Mouse (Mus musculus) spleen, adult 2 months (tissue): ENCODE measurements around the gene Ncoa4. TPM values are rescaled to one million over a fixed set of nuclear protein-coding genes. Genes with fewer than 3 reads are reported as not detected.
"Not testable (repeated sequence)": the region's sequence is repeated elsewhere in the genome, so short reads cannot be mapped to it uniquely, and the experiment has no call there.

Experiments used
- DNase-seq, 2 experiments: peaks; one replicate each; pipeline versions ENCODE4 v3.0.0 to v3.0.0-alpha.2; 2012 to 2021; ENCODE audit warnings: low spot score in 2 of 2, low read depth in 1 of 2
- H3K27ac ChIP-seq: fragments of 200-500 bp; 2 replicates; pipeline ENCODE4 v1.5.1; 2012; ENCODE audit warnings: low read length, inconsistent platforms; ENCODE audit not compliant: insufficient read depth
- H3K27me3 ChIP-seq: fragments of 200-500 bp; 2 replicates; pipeline ENCODE4 v1.6.1; 2012; ENCODE audit warnings: mild to moderate bottlenecking, moderate library complexity, low read length, inconsistent platforms; ENCODE audit not compliant: control insufficient read depth, insufficient read depth
- H3K36me3 ChIP-seq: fragments of 200-500 bp; 2 replicates; pipeline ENCODE4 v1.6.1; 2012; ENCODE audit warnings: mild to moderate bottlenecking, low read length, inconsistent platforms; ENCODE audit not compliant: control insufficient read depth, insufficient read depth
- H3K4me1 ChIP-seq: fragments of 200-500 bp; 2 replicates; pipeline ENCODE4 v1.6.1; 2011; ENCODE audit warnings: inconsistent platforms; ENCODE audit not compliant: control insufficient read depth, insufficient read depth, insufficient read length
- H3K4me3 ChIP-seq: fragments of 200-500 bp; 2 replicates; pipeline ENCODE4 v1.5.1; 2011; ENCODE audit warnings: mild to moderate bottlenecking, inconsistent platforms; ENCODE audit not compliant: insufficient read depth, insufficient read length; ENCODE audit errors: extremely low read depth
- CTCF ChIP-seq: fragments of 200-500 bp; IDR thresholded peaks from 2 replicates; pipeline ENCODE4 v1.5.1; 2011; ENCODE audit warnings: mild to moderate bottlenecking, inconsistent platforms; ENCODE audit not compliant: insufficient read depth, insufficient read length, insufficient replicate concordance; ENCODE audit errors: extremely low read depth
- POLR2A ChIP-seq: fragments of 200-500 bp; IDR thresholded peaks from 2 replicates; pipeline ENCODE4 v1.6.1; 2011; ENCODE audit warnings: low read depth, low read length, inconsistent platforms
- WGBS: fragments of 180-500 bp; shearing (Covaris S2); methylation state at CpG from one replicate; pipeline ENCODE4 v1.1.7; 2018; 5-methylcytosine and 5-hydroxymethylcytosine counted together
- polyA plus RNA-seq: library from polyadenylated mRNA; depleted of rRNA; stranded (reverse); fragments of >200 nt; gene quantifications from 2 replicates; pipeline ENCODE4 v1.2.3, GENCODE M21; 2012; rRNA removed

The Ncoa4 gene
- polyA plus RNA-seq = 34.1 and 45.2 TPM in 2 replicates

DNA sequence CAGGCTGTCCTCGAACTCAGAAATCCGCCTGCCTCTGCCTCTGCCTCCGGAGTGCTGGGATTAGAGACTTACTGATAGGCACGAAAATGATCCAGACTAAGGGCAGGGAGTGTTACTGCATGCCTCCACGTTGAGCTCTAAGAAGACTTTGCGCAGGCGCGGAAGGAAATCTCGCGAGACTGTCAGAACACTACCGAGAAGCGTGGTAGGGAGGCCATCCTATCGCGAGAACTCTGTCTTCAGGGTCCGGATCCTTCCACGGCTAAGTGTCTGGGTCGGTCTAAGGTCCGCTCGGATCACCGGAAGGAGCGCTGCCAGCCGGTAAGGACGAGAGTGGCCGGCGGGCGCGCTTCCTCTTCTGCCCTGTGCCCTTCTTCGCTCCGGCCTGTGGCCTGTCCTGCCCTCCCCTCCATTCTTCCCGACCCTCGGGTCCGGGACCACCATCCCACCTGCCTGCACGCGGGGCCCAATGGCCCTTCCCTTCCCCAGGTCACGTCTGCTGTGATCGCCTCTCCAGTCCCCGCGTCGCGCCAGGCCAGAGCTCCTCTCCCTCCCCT lies at the start of gene Ncoa4:
Ncoa4 (plus strand) TSS at position 176 of the 557 bp plus-strand sequence.
- no peaks in the 10 kb centered on the region for H3K36me3 ChIP-seq
- WGBS = 1% methylated on average over 39 of the region's 40 CpGs
- H3K4me3 ChIP-seq = peak within 1 kb of the TSS; percentile 67
- DNase-seq = peak; percentile 95 to 97
- H3K27me3 ChIP-seq = no peaks in the 10 kb centered on the region
- H3K27ac ChIP-seq = peak within 1 kb of the TSS; percentile 79
- peaks cover 7% of the 10 kb centered on the region; the same call in 1 of the 2 replicates for H3K4me1 ChIP-seq
- TF ChIP-seq POLR2A (peak; percentile 88), CTCF (no peak)

DNA sequence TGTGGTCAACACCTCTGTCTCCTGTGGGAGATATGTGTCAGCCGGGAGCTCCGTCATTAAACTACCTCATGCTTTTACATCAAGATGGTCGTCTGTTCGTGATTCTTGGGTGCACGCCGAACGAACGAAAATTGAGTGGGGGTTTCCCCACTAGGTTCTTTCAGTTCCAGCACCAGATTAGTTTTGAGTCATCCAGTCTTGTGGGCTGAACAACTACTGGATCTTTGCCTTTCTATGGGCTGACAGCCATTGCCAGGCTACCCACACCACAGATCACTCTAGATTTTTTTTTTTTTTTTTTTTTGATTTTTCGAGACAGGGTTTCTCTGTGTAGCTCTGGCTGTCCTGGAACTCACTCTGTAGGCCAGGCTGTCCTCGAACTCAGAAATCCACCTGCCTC lies 47.5 kb upstream of the Ncoa4 start:
- WGBS = 91% methylated on average over 10 of the region's 10 CpGs
- H3K27ac ChIP-seq = not testable (repeated sequence)

DNA sequence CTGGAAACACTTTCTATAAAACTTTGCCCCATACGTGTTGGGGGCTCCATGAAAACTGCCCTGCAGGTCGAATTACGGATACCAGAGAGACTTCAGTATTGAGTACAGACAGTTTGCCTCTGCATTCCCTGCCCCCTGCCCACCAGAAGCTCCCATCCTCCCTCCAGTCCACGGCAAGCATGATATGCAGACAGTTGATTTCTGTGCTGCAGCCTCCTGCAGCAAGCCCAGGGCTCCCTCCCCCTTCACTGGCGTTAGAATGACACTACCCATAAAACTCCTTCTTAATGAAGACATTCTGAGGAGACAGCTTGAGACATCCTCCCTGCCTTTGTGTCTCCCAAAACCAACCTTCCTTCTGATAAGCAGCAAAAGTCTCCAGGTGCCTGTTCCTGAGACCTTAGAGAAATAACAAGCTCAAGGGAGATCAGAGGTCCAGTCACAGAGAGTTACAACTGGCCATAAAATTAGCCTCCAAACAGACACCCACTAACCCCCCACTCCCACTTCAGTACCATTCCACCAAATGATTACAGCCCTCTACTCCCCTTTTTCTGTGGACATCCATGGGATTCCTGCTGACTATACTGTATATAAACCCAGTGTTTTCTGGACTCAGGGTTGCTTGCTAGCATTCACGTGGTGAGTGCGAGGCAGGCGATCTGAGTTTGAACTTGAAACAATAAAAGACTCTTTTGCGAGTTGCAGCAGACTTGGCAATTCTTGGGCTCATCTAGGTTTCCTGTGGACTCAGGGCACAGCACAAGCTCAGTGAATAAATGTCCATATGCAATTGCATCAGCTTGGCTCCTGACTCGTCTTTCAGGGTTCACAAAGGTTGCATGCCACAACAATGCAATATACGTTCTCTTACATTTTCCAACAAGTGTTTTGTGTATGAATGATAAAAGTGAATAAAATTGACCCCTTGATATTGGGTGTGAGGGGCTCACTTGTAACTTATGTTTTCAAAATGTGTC lies 38.4 kb upstream of the Ncoa4 start:
- WGBS = 81% methylated on average over 11 of the region's 11 CpGs
- no peak for DNase-seq
- Histone ChIP-seq H3K4me3 (no peak overlapping the region), H3K27me3 (no peaks in the 10 kb centered on the region), H3K36me3 (no peaks in the 10 kb centered on the region), H3K4me1 (no peaks in the 10 kb centered on the region), H3K27ac (no peak overlapping the region)
- TF ChIP-seq POLR2A = no peak
- no peak for TF ChIP-seq CTCF

More for the DNA sequence above, 47.5 kb upstream of the Ncoa4 start:
- not testable (repeated sequence) for H3K36me3 ChIP-seq, H3K27me3 ChIP-seq, H3K4me3 ChIP-seq, DNase-seq, H3K4me1 ChIP-seq

DNA sequence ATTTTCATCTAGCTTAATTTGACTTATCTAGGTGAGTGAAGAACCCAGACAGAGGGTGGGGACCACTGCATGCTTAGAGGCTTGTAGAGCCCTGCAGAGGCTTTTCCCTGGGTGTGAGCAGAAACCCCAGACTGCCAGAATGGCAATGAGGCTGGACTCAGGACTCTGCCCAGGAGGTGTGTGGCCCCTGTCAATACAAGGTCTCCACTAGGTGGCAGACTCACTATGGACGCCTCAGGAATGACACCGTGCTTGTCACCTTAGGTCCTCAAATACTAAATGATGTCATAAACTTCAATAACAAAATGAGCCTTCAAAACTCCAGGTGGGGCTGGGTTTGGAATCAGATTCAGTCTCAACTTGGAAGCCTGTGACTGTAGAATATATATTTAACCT lies 37.7 kb upstream of the Ncoa4 start:
- DNase-seq = peak; percentile 14 to 25
- WGBS = 15% methylated on average over 2 of the region's 2 CpGs
- H3K4me1 ChIP-seq = no peaks in the 10 kb centered on the region
- H3K27ac ChIP-seq = no peak overlapping the region
- H3K27me3 ChIP-seq = no peaks in the 10 kb centered on the region
- H3K4me3 ChIP-seq = no peak overlapping the region; the same call in 1 of the 2 replicates
- TF ChIP-seq CTCF (peak; percentile 39; the same call in 1 of the 2 replicates), POLR2A (no peak)
- H3K36me3 ChIP-seq = no peaks in the 10 kb centered on the region

DNA sequence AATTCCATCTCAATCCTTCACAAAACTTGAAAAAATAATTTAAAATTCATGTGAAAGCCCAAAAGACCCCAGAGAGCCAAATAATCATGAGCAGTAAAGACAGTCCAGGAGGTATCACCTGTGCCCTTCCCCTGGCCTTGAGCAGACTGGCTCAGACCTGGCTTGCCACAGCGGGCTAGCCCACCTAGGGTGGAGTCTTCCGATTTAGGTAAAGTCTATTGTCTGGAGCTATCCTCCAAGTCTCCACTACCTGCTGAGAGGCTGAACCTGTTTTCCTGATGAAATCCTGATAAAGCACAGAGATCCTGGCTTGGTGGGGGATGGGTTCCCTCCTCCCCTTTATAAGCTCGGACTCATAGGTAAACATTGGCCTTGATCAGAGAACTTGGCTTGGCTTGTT lies 35.4 kb upstream of the Ncoa4 start:
- no peak overlapping the region for H3K27ac ChIP-seq
- WGBS = 92% methylated on average over 3 of the region's 3 CpGs
- no peaks in the 10 kb centered on the region for H3K27me3 ChIP-seq
- no peak for DNase-seq
- H3K4me1 ChIP-seq = no peaks in the 10 kb centered on the region
- H3K4me3 ChIP-seq = no peak overlapping the region
- no peak for TF ChIP-seq CTCF
- TF ChIP-seq POLR2A = no peak
- H3K36me3 ChIP-seq = no peaks in the 10 kb centered on the region

DNA sequence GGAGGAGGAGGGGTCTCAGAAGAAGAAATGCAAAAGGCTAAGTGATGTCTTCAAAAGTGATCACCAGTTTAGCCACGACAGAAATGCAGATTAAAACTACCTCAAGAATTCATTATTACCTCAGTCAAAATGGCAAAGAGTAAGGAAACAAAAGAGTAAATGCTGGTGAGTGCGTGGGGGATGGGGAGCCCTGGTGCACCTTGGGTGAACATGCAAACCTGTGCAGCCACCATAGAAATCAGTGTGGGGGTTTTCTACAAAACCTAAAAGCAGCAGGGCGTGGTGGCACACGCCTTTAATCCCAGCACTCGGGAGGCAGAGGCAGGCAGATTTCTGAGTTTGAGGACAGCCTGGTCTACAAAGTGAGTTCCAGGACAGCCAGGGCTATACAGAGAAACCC lies 34.4 kb upstream of the Ncoa4 start:
- WGBS = 73% methylated on average over 5 of the region's 5 CpGs
- H3K27ac ChIP-seq, H3K36me3 ChIP-seq, H3K27me3 ChIP-seq, H3K4me3 ChIP-seq, H3K4me1 ChIP-seq, DNase-seq: not testable (repeated sequence)

DNA sequence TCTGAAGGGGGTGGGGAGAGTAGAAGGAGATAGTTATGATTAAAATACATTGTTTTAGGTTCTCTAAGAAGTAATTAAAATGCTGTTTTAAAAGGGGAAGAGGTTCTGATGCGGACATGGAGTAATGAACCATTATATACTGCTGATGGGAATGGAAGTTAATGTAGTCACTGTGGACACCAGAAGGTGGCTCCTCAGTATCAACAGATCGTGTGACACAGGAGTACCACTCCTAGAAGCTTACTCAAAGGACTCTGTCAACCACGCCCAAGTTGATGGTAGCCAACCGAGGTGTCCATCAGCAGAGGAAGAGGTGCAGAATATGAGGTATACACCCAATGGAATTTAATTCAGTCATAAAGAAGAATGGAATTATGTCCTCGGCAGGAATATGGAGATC lies 31.3 kb upstream of the Ncoa4 start:
- H3K27ac ChIP-seq = no peak overlapping the region
- H3K4me3 ChIP-seq = no peak overlapping the region
- H3K4me1 ChIP-seq = no peaks in the 10 kb centered on the region
- H3K36me3 ChIP-seq = no peaks in the 10 kb centered on the region
- DNase-seq = no peak
- 68% methylated on average over 5 of the region's 5 CpGs for WGBS
- TF ChIP-seq POLR2A (no peak), CTCF (no peak)
- no peaks in the 10 kb centered on the region for H3K27me3 ChIP-seq
